Mouse (Mus musculus): Measurements from ENCODE around the gene Rara. TPM values are rescaled to one million over a fixed set of nuclear protein-coding genes. Genes with fewer than 3 reads are reported as not detected.

Gene Rara
- polyA plus RNA-seq (2012; fragmentation: generic; extraction: Trizol) = 27.3 TPM

DNA sequence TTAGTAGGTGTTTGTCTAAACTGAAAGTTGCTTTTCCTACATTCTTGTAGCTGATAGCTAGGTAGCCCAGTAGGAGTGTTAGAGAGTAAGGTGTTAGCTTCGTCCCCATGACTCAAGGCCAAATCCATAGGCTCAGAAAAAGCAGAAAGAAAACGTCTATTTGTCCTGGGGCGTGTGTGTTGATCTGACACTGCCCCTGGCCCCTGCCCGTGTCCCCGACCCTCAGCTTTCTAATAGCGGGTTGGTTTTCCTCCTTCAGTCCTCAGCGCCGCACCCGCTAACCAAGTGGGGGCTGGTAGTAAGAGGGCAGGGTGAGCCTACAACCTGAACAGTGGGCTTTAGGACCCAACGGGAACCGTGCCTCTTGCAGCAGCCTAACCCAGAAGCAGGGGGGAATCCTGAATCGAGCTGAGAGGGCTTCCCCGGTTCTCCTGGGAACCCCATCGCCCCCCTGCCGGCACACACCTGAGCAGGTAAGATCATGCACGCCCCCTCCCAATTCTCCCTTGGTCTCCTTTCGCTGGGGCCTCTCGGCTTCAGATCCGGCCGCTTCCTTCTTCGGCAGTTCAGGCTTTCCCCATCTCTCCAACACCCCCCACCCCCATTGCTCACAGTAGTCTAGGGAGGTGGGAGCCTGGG, at the start of gene Rara:
Gene Rara (plus strand): TSS at position 381 of the 639 bp plus-strand sequence.
- H3K27me3 ChIP-seq (ENCODE audit: control insufficient read depth, insufficient read depth, insufficient read length) = no peaks in the 10 kb centered on the region

DNA sequence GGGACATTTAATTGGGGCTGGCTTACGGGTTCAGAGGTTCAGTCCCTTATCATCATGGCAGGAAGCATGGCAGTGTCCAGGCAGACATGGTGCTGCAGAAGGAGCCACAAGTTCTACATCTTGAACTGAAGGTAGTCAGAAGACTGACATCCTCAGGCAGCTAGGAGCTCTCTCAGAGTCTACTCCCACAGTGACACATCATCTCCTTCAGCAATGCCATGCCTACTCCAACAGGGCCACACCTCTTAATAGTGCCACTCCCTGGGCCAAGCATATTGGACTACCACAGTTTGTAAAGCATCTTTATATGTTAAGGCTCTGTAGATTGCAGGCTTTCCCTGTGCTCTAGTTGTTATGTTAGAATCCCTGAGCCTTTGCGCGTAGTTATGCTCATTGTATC, 39.9 kb upstream of the Rara start:
- Histone ChIP-seq H3K4me3 (no peak overlapping the region), H3K4me2 (ENCODE audit: low read depth) (no peak overlapping the region), H3ac (ENCODE audit: control insufficient read depth, insufficient read length) (no peak overlapping the region), H3K27me3 (ENCODE audit: control insufficient read depth, insufficient read depth, insufficient read length) (no peaks in the 10 kb centered on the region), H3K79me2 (ENCODE audit: control insufficient read depth, insufficient read depth) (peaks cover 5% of the 10 kb centered on the region), H3K36me3 (ENCODE audit: control insufficient read depth, insufficient read depth) (peaks cover 32% of the 10 kb centered on the region)
- TF ChIP-seq REST (IDR thresholded peaks at IDR 0.05; ENCODE audit: insufficient read depth, insufficient read length) (no peak), POLR2AphosphoS2 (IDR thresholded peaks at IDR 0.05; ENCODE audit: insufficient read length, low read depth) (no peak), E2F4 (IDR thresholded peaks at IDR 0.05; ENCODE audit: insufficient read depth) (no peak), TCF3 (IDR thresholded peaks at IDR 0.05; ENCODE audit: insufficient read length, low read depth) (no peak), SRF (IDR thresholded peaks at IDR 0.05; ENCODE audit: control insufficient read depth, insufficient read length, low read depth) (no peak), POLR2A (IDR thresholded peaks at IDR 0.05; ENCODE audit: insufficient read length, low read depth) (no peak), MYOD1 (IDR thresholded peaks at IDR 0.05; ENCODE audit: control insufficient read depth in 1 of 3, insufficient read length in 2 of 3, low read depth in 2 of 3) (no peak), MYOG (IDR thresholded peaks at IDR 0.05; ENCODE audit: control insufficient read depth in 1 of 3, insufficient read depth in 1 of 3, insufficient read length in 2 of 3, low read depth in 2 of 3) (no peak), TCF12 (IDR thresholded peaks at IDR 0.05; ENCODE audit: insufficient read depth, poor library complexity, severe bottlenecking) (no peak), USF1 (IDR thresholded peaks at IDR 0.05; ENCODE audit: low read depth) (no peak), CEBPB (IDR thresholded peaks at IDR 0.05; ENCODE audit: insufficient read depth, poor library complexity, severe bottlenecking) (no peak), MAX (IDR thresholded peaks at IDR 0.05; ENCODE audit: low read depth) (no peak)

More for the DNA sequence above, at the start of gene Rara:
- H3K36me3 ChIP-seq (ENCODE audit: control insufficient read depth, insufficient read depth) = no peaks in the 10 kb centered on the region
- H3K4me2 ChIP-seq (ENCODE audit: low read depth) = no peak within 1 kb of the TSS
- TF ChIP-seq E2F4 (IDR thresholded peaks at IDR 0.05; ENCODE audit: insufficient read depth) (no peak), POLR2AphosphoS2 (IDR thresholded peaks at IDR 0.05; ENCODE audit: insufficient read length, low read depth) (no peak), TCF3 (IDR thresholded peaks at IDR 0.05; ENCODE audit: insufficient read length, low read depth) (no peak), TCF12 (IDR thresholded peaks at IDR 0.05; ENCODE audit: insufficient read depth, poor library complexity, severe bottlenecking) (no peak), USF1 (IDR thresholded peaks at IDR 0.05; ENCODE audit: low read depth) (no peak), REST (IDR thresholded peaks at IDR 0.05; ENCODE audit: insufficient read depth, insufficient read length) (no peak), POLR2A (IDR thresholded peaks at IDR 0.05; ENCODE audit: insufficient read length, low read depth) (no peak), MYOG (IDR thresholded peaks at IDR 0.05; ENCODE audit: control insufficient read depth in 1 of 3, insufficient read depth in 1 of 3, insufficient read length in 2 of 3, low read depth in 2 of 3) (no peak), MYOD1 (IDR thresholded peaks at IDR 0.05; ENCODE audit: control insufficient read depth in 1 of 3, insufficient read length in 2 of 3, low read depth in 2 of 3) (no peak), CEBPB (IDR thresholded peaks at IDR 0.05; ENCODE audit: insufficient read depth, poor library complexity, severe bottlenecking) (no peak), MAX (IDR thresholded peaks at IDR 0.05; ENCODE audit: low read depth) (no peak), SRF (IDR thresholded peaks at IDR 0.05; ENCODE audit: control insufficient read depth, insufficient read length, low read depth) (no peak)
- H3K4me3 ChIP-seq = no peak within 1 kb of the TSS
- H3ac ChIP-seq (ENCODE audit: control insufficient read depth, insufficient read length) = no peak within 1 kb of the TSS
- H3K79me2 ChIP-seq (ENCODE audit: control insufficient read depth, insufficient read depth) = no peaks in the 10 kb centered on the region

DNA sequence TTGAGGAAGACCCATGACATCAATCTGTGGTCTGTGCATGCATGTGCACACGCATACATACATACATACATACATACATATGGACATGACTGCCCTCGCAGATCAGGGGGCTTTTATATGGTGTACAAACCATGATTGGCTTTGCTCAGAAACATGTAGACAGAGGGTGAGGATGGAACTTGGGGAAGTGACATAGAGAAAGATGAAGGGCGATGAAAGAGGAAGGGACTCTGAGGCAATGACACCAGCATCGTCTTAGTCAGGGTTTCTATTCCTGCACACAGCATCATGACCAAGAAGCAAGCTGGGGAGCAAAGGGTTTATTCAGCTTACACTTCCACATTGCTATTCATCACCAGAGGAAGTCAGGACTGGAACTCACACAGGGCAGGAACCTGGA, 38.5 kb upstream of the Rara start:
- no peaks in the 10 kb centered on the region for H3K27me3 ChIP-seq (ENCODE audit: control insufficient read depth, insufficient read depth, insufficient read length)
- no peaks in the 10 kb centered on the region for H3K79me2 ChIP-seq (ENCODE audit: control insufficient read depth, insufficient read depth)
- peaks cover 34% of the 10 kb centered on the region for H3K36me3 ChIP-seq (ENCODE audit: control insufficient read depth, insufficient read depth)
- H3K4me2 ChIP-seq (ENCODE audit: low read depth) = no peak overlapping the region
- H3ac ChIP-seq (ENCODE audit: control insufficient read depth, insufficient read length) = no peak overlapping the region
- TF ChIP-seq POLR2A (IDR thresholded peaks at IDR 0.05; ENCODE audit: insufficient read length, low read depth) = no peak
- no peak for TF ChIP-seq MAX (IDR thresholded peaks at IDR 0.05; ENCODE audit: low read depth)
- no peak for TF ChIP-seq E2F4 (IDR thresholded peaks at IDR 0.05; ENCODE audit: insufficient read depth)
- TF ChIP-seq MYOG (IDR thresholded peaks at IDR 0.05; ENCODE audit: control insufficient read depth in 1 of 3, insufficient read depth in 1 of 3, insufficient read length in 2 of 3, low read depth in 2 of 3) = no peak
- no peak for TF ChIP-seq MYOD1 (IDR thresholded peaks at IDR 0.05; ENCODE audit: control insufficient read depth in 1 of 3, insufficient read length in 2 of 3, low read depth in 2 of 3)
- no peak for TF ChIP-seq TCF3 (IDR thresholded peaks at IDR 0.05; ENCODE audit: insufficient read length, low read depth)
- no peak for TF ChIP-seq SRF (IDR thresholded peaks at IDR 0.05; ENCODE audit: control insufficient read depth, insufficient read length, low read depth)
- no peak for TF ChIP-seq TCF12 (IDR thresholded peaks at IDR 0.05; ENCODE audit: insufficient read depth, poor library complexity, severe bottlenecking)
- TF ChIP-seq CEBPB (IDR thresholded peaks at IDR 0.05; ENCODE audit: insufficient read depth, poor library complexity, severe bottlenecking) = no peak
- no peak for TF ChIP-seq POLR2AphosphoS2 (IDR thresholded peaks at IDR 0.05; ENCODE audit: insufficient read length, low read depth)
- no peak for TF ChIP-seq REST (IDR thresholded peaks at IDR 0.05; ENCODE audit: insufficient read depth, insufficient read length)
- no peak for TF ChIP-seq USF1 (IDR thresholded peaks at IDR 0.05; ENCODE audit: low read depth)
- H3K4me3 ChIP-seq = no peak overlapping the region

DNA sequence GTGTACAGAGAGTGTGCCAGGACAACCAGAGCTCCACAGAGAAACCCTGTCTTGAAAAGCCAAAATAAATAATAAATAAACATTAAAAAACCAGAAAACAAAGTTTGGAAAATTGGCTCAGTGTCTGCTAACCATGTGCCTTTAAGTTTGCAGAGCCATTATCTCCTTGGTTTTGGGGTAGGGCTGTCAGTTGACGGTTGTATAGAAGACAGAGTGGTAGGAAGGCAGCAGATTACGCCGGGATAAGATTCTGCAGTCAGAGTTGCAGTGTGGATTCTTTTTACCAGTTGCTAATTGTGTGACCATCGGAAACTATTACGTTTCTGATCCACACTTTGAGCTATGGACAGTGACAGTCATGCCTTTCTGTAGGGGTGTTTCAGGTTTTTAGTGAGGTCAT, 37.6 kb upstream of the Rara start:
- Histone ChIP-seq H3K4me3 (no peak overlapping the region), H3K36me3 (ENCODE audit: control insufficient read depth, insufficient read depth) (peaks cover 34% of the 10 kb centered on the region), H3ac (ENCODE audit: control insufficient read depth, insufficient read length) (no peak overlapping the region), H3K79me2 (ENCODE audit: control insufficient read depth, insufficient read depth) (no peaks in the 10 kb centered on the region), H3K27me3 (ENCODE audit: control insufficient read depth, insufficient read depth, insufficient read length) (no peaks in the 10 kb centered on the region), H3K4me2 (ENCODE audit: low read depth) (no peak overlapping the region)
- TF ChIP-seq REST (IDR thresholded peaks at IDR 0.05; ENCODE audit: insufficient read depth, insufficient read length) (no peak), POLR2AphosphoS2 (IDR thresholded peaks at IDR 0.05; ENCODE audit: insufficient read length, low read depth) (no peak), POLR2A (IDR thresholded peaks at IDR 0.05; ENCODE audit: insufficient read length, low read depth) (no peak), MAX (IDR thresholded peaks at IDR 0.05; ENCODE audit: low read depth) (no peak), E2F4 (IDR thresholded peaks at IDR 0.05; ENCODE audit: insufficient read depth) (no peak), SRF (IDR thresholded peaks at IDR 0.05; ENCODE audit: control insufficient read depth, insufficient read length, low read depth) (no peak), MYOD1 (IDR thresholded peaks at IDR 0.05; ENCODE audit: control insufficient read depth in 1 of 3, insufficient read length in 2 of 3, low read depth in 2 of 3) (no peak), CEBPB (IDR thresholded peaks at IDR 0.05; ENCODE audit: insufficient read depth, poor library complexity, severe bottlenecking) (no peak), MYOG (IDR thresholded peaks at IDR 0.05; ENCODE audit: control insufficient read depth in 1 of 3, insufficient read depth in 1 of 3, insufficient read length in 2 of 3, low read depth in 2 of 3) (no peak), TCF3 (IDR thresholded peaks at IDR 0.05; ENCODE audit: insufficient read length, low read depth) (no peak), TCF12 (IDR thresholded peaks at IDR 0.05; ENCODE audit: insufficient read depth, poor library complexity, severe bottlenecking) (no peak), USF1 (IDR thresholded peaks at IDR 0.05; ENCODE audit: low read depth) (no peak)
